Mouse (Mus musculus) naive thymus-derived CD4-positive, alpha-beta T cell, adult 5 months (primary cell): ENCODE measurements around the gene Abcc1. TPM values are rescaled to one million over a fixed set of nuclear protein-coding genes. Genes with fewer than 3 reads are reported as not detected.

Source experiments
- polyA plus RNA-seq: library from polyadenylated mRNA; unstranded; fragments of 100-300 nt; shearing (Covaris generic); gene quantifications from one replicate; pipeline ENCODE4 v1.2.1, GENCODE M21; 2017

Gene Abcc1
- polyA plus RNA-seq, result 31.6 TPM

GRCm38 (mm10) chr16:14361362-14362098, at the start of gene Abcc1:
Gene Abcc1, plus strand, starts transcription at chr16:14361558.

GRCm38 (mm10) chr16:14316884-14317876, 44.2 kb upstream of the Abcc1 start, which contains the start of gene Fopnl:
Gene Fopnl, minus strand, starts transcription at chr16:14317405.

Other genes starting within 250 kb of the Abcc1 start
- 48.3 TPM for gene Nde1, start 198.3 kb upstream of the Abcc1 start, polyA plus RNA-seq
- 7.0 TPM for gene Marf1, start 198.2 kb upstream of the Abcc1 start, polyA plus RNA-seq
- not detected for gene Myh11, start 70.2 kb upstream of the Abcc1 start, polyA plus RNA-seq
- 81.3 TPM for gene Fopnl, start 44.2 kb upstream of the Abcc1 start, polyA plus RNA-seq
- gene A630010A05Rik, start 200.8 kb downstream of the Abcc1 start, polyA plus RNA-seq, result not detected